Mouse (Mus musculus) layer of hippocampus, adult 9-11 months (tissue): ENCODE results near the gene Hao1.

Experiments
- DNase-seq: peaks from one replicate; pipeline ENCODE4 v3.0.0; 2022

The Hao1 gene

DNA sequence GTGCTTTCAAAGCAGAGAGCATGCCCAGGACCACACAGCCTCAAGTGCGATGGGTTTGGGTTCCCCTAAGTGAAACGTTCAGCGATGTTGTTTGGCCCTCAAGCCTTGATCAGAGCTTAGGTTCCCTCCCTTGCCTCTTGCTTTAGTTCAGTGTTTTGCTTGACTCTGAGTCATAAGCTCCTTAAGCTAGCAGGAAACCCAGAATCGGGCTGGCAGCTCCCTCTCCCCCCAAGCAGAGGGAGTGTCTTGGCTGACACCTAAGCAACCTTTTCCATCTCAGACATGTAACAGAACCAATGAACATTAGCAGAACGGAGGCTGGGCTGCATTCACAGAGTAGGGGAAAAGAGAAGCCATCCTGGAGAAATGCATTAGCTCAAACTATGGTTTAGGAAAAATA is 93.3 kb downstream of the Hao1 start:
- DNase-seq = no peak

DNA sequence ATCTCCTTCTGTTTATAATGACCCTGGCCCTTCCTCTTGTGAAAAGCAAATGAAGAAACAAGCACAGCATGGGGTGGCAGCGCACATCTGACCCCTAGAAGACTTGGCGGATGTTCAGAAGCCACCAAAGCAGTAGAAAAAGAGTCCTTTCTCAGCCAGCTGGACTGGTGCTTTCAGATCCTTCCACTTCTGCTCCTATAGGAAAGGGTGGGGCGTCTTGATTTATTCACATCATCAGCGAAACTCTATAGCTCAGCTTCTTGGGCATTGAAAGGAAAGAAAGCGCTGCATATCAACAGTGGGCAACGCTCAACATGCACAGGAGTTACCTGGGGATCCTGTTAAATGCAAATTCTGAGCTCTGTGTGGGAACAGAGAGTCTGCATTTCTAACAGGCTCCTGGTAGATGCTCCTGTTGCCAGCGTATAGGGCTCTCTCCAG is 98.1 kb downstream of the Hao1 start:
- no peak for DNase-seq

DNA sequence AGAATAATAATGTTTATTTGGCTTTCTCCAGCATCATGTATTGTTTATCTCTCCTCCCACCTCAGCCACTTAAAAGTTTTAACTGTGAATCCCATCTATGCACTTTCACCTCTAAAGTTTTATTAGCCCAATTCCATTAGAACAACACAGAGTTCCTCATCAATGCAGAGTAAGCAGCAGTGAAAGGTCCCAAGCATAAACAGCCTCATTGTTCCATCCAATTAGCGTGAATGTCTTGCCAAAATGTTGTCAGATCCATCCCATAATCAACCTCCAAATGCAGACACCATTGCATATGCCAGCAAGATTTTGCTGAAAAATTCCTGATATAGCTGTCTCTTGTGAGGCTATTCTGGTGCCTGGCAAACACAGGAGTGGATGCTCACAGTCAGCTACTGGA is 101.4 kb downstream of the Hao1 start:
- no peak for DNase-seq

DNA sequence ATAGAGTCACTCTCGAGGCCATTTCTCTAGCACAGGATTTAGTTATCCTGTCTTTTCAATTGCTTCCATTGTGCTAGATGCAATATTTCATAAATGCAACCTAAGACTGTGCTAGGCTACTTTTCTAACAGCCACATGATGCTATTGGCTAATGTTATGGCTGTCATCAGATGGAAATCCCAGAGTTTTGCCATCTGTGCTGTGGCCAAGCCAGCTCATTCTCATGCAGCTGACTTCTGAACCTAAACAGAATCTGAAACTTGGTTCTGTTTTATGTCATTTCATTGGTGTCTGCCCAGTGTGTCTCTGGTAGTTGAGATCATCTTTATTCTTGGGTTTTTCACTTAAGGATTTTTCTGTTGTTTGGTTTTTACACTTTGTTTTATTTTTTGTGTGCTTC is 103.2 kb downstream of the Hao1 start:
- DNase-seq = no peak
